Mouse (Mus musculus) bone marrow macrophage, adult 2 months (primary cell): ENCODE measurements around the gene Tbx21.

Experiments
- CTCF ChIP-seq: IDR thresholded peaks from 2 replicates; pipeline ENCODE4 v1.5.1; 2012; ENCODE audit warnings: low read depth, mild to moderate bottlenecking, low read length, moderate library complexity
- POLR2A ChIP-seq: IDR thresholded peaks from 2 replicates; pipeline ENCODE4 v1.6.1; 2012; ENCODE audit warnings: mild to moderate bottlenecking, low read depth, low read length, borderline replicate concordance

- no peak for TF ChIP-seq POLR2A
- TF ChIP-seq CTCF, result no peak
Observed at GRCm38 (mm10) chr11:97156999-97157398, 41.9 kb upstream of the Tbx21 start.
